Mouse (Mus musculus): ENCODE measurements around the gene Adcy4.

DNA sequence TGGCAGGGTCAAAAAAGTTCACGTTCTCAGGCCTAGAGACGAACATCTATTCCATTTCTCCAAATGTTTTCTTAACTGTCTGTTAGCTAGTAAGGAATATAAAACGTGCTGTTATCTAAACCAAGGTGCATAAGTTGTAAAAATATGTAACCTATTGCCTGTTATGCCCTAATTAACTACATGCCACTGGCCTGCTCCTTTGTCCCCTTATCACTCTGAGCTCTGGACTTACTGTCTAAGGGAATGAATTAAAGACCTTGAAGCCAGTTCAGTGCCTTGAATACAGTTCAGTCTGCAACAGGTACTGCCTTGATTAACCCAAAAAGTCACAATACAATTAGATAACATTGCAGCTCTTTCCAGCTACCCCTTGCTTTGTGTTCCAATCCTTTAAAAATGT, 48.6 kb downstream of the Adcy4 start:
- no peak for TF ChIP-seq EP300 (IDR thresholded peaks at IDR 0.05; ENCODE audit: insufficient read depth, low read depth, low read length)
- no peak for TF ChIP-seq CTCF (IDR thresholded peaks at IDR 0.05)
